Mouse (Mus musculus) embryonic facial prominence, embryonic 12.5 days (tissue): ENCODE data around the gene Spsb3. TPM values are rescaled to one million over a fixed set of nuclear protein-coding genes. Genes with fewer than 3 reads are reported as not detected.

Experiments used
- ATAC-seq: fragments of 200-750 bp; cut with Nextera tagmentation; 2 replicates; pipeline ENCODE4 v1.8.0; 2017; ENCODE audit not compliant: insufficient number of reproducible peaks, insufficient read depth, low FRiP score, low TSS enrichment
- H3K27ac ChIP-seq: fragments of 300-500 bp; sonication (generic); 2 replicates; pipeline ENCODE4 v1.5.1; 2016; ENCODE audit warnings: mild to moderate bottlenecking
- H3K27me3 ChIP-seq: fragments of 300-500 bp; sonication (generic); 2 replicates; pipeline ENCODE4 v1.6.1; 2016; ENCODE audit warnings: mild to moderate bottlenecking, moderate library complexity
- H3K36me3 ChIP-seq: fragments of 300-500 bp; sonication (generic); 2 replicates; pipeline ENCODE4 v1.6.1; 2016; ENCODE audit warnings: mild to moderate bottlenecking
- H3K4me1 ChIP-seq: fragments of 300-500 bp; sonication (generic); 2 replicates; pipeline ENCODE4 v1.6.1; 2016
- H3K4me2 ChIP-seq: fragments of 300-500 bp; sonication (generic); replicated peaks from 2 replicates; pipeline ENCODE4 v1.6.1; 2016; ENCODE audit warnings: mild to moderate bottlenecking, moderate library complexity
- H3K4me3 ChIP-seq: fragments of 300-500 bp; sonication (generic); 2 replicates; pipeline ENCODE4 v1.5.1; 2016; ENCODE audit warnings: mild to moderate bottlenecking
- H3K9ac ChIP-seq: fragments of 300-500 bp; sonication (generic); 2 replicates; pipeline ENCODE4 v1.6.1; 2016; ENCODE audit warnings: mild to moderate bottlenecking, moderate library complexity
- H3K9me3 ChIP-seq: fragments of 300-500 bp; sonication (generic); 2 replicates; pipeline ENCODE4 v1.6.1; 2016; ENCODE audit warnings: mild to moderate bottlenecking, moderate library complexity
- WGBS: fragments of 180-500 bp; shearing (Covaris S2); methylation state at CpG from one replicate; pipeline ENCODE4 v1.1.7; 2016; 5-methylcytosine and 5-hydroxymethylcytosine counted together
- polyA plus RNA-seq: library from polyadenylated mRNA; unstranded; fragments of >200 nt; fragmentation: Nextera tagmentation; extraction: Ambion mirVana; gene quantifications from 2 replicates; pipeline ENCODE4 v1.2.1, GENCODE M21; 2016

The Spsb3 gene
- polyA plus RNA-seq, 1 experiment from 2014 or later = 43.3 TPM

DNA sequence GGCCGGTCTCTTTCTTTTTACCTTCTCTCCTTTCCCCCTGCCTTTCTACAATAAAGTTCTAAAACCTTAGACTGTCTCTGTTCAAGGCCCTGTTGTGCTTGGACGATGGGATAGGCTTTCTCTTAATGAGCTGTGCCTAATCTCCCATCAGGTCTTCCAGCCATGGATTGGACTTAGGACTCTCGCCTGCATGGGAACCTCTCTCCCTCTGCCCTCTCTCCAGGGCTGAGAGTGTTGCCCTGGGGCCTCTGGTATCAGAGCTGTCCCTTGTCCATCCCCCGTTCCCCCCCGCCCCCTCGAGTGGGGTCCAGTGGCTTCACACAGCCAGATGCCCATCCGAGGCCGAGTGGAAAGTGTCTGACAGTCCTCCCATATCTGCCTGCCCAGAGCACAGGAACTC lies 11.5 kb upstream of the Spsb3 start:
- Histone ChIP-seq H3K4me3 (no peak overlapping the region), H3K9me3 (no peaks in the 10 kb centered on the region), H3K27me3 (no peaks in the 10 kb centered on the region), H3K9ac (no peak overlapping the region), H3K4me2 (no peak overlapping the region), H3K27ac (no peak overlapping the region), H3K36me3 (no peaks in the 10 kb centered on the region), H3K4me1 (no peaks in the 10 kb centered on the region; the same call in 1 of the 2 replicates)
- 80% methylated on average over 8 of the region's 8 CpGs for WGBS
- no peak for ATAC-seq

DNA sequence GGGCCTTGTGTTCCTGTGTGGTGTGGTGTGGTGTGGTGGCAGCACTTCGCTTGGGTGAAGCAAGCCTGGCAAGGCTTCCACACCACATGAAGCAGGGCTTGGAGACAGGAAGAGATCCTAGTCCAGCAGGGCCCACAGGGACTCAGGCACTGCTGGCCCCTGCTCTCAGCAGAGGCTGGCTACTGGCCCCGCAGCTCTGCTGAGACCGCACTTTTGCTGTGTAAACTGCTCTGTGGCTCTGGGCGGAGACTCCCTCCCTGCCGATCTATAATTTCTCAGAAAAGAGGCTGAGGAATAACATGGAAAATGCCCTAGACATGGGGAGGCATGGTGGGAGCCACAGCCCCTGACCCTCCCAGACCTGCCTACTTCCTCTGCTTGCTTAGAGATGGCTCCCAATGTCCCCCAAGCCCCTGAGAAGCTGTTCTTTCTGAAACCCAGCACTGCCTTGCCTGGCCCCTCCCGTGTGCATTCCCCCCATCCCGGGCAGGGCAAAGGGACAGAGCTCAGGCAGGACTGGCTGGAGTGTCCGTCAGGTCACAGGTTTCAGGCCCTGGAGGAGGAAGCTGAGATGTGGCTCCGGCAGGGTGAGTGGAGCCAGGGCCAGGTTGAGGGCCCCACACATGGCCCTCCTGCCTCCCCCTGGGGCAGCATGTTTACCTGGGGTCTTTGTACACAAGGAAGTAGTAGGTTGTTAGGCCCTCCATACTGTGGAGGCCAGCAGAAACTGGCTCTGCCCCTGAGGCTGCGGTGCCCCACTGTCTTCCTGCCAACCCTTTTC lies 8.9 kb upstream of the Spsb3 start:
- peaks cover 3% of the 10 kb centered on the region for H3K36me3 ChIP-seq
- no peak for ATAC-seq
- 51% methylated on average over 10 of the region's 10 CpGs for WGBS
- H3K27ac ChIP-seq = no peak overlapping the region; the same call in 1 of the 2 replicates
- H3K9me3 ChIP-seq = no peaks in the 10 kb centered on the region
- no peak overlapping the region for H3K4me2 ChIP-seq
- peaks cover 3% of the 10 kb centered on the region; the same call in 1 of the 2 replicates for H3K4me1 ChIP-seq
- H3K27me3 ChIP-seq = no peaks in the 10 kb centered on the region
- peak overlapping the region; percentile 31 for H3K9ac ChIP-seq
- no peak overlapping the region for H3K4me3 ChIP-seq

GRCm38 (mm10) chr17:24878117-24878397 lies 8.4 kb upstream of the Spsb3 start:
- 31% methylated on average over 5 of the region's 5 CpGs for WGBS
- no peak for ATAC-seq
- Histone ChIP-seq H3K4me3 (no peak overlapping the region), H3K36me3 (peaks cover 9% of the 10 kb centered on the region), H3K27me3 (no peaks in the 10 kb centered on the region), H3K9ac (no peak overlapping the region), H3K4me1 (peaks cover 3% of the 10 kb centered on the region; the same call in 1 of the 2 replicates), H3K4me2 (no peak overlapping the region), H3K27ac (no peak overlapping the region), H3K9me3 (no peaks in the 10 kb centered on the region)

- no peak for ATAC-seq
- Histone ChIP-seq H3K27me3 (no peaks in the 10 kb centered on the region), H3K9ac (no peak overlapping the region), H3K4me1 (peaks cover 3% of the 10 kb centered on the region; the same call in 1 of the 2 replicates), H3K27ac (no peak overlapping the region), H3K4me2 (no peak overlapping the region), H3K36me3 (peaks cover 14% of the 10 kb centered on the region), H3K4me3 (no peak overlapping the region), H3K9me3 (no peaks in the 10 kb centered on the region)
- WGBS = 67% methylated on average over 8 of the region's 8 CpGs
These were observed 7.9 kb upstream of the Spsb3 start for GRCm38 (mm10) chr17:24878531-24878930.

GRCm38 (mm10) chr17:24881738-24882440 lies 4.6 kb upstream of the Spsb3 start:
- Histone ChIP-seq H3K4me3 (no peak overlapping the region), H3K36me3 (peaks cover 17% of the 10 kb centered on the region), H3K27ac (no peak overlapping the region), H3K4me2 (no peak overlapping the region), H3K4me1 (peaks cover 13% of the 10 kb centered on the region), H3K27me3 (no peaks in the 10 kb centered on the region), H3K9me3 (no peaks in the 10 kb centered on the region), H3K9ac (no peak overlapping the region)
- no peak for ATAC-seq
- 36% methylated on average over 7 of the region's 7 CpGs for WGBS

DNA sequence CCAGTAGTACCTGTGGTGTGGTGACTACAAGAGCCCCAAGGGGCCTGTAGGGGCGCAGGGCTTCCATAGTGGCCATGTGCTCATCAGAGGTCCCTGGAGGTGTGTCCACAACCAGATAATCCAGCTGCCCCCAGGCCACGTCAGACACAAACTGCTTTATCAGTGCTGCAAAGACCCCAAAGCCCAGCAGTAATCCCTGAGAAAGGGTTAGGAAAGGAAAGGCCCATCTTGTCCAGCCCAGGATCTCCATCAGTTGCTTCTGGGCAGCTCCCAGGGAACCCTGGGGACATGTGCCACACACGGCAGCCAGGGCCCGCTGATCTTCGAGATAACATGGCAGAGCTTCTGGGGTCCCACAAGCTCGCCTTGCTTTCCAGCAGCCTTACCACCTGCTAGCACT lies 2.1 kb upstream of the Spsb3 start:
- Histone ChIP-seq H3K4me1 (peaks cover 25% of the 10 kb centered on the region), H3K36me3 (peaks cover 23% of the 10 kb centered on the region), H3K9ac (no peak overlapping the region), H3K27me3 (no peaks in the 10 kb centered on the region), H3K9me3 (no peaks in the 10 kb centered on the region), H3K4me3 (no peak overlapping the region), H3K27ac (no peak overlapping the region), H3K4me2 (no peak overlapping the region)
- WGBS = 86% methylated on average over 6 of the region's 6 CpGs
- ATAC-seq = no peak

DNA sequence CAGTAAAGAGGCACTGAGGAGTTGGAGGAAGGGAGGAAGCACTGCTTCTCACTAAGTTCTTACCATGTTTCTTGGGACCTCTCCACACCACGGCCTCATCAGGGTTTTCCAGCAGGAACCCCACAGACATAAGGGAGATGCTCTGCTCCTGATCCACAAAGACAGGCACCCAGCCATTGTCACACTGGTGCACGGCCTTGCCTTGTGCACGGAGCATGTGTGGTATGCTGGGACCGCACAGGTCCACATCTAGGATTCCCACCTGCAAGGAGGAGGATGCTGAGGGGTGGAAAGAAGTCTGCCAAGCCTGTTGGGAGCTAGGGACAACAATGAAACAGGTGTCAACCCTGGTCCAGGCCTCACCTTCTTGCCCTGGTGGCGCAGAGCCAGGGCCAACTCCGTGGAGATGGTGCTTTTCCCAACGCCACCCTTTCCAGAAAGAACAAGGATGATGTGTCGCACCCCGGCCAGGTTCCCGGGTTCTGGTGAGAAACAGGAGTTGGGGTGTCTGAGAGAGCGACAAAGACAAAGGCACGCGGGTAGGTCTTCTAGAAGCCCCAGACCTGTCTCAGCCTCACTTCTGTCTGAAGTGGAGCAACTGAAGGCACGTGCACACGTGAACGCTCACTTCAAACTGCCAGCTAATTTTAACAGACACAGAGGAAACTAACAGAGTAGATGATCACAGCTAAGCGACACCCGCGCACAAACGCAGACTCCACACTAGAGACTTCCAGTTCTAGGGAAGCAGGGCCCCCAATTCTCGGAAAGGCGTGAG lies 898 bp upstream of the Spsb3 start:
- Histone ChIP-seq H3K4me1 (peaks cover 25% of the 10 kb centered on the region), H3K9ac (peak overlapping the region; percentile 56), H3K27ac (no peak overlapping the region), H3K4me2 (peak overlapping the region; percentile 93), H3K4me3 (peak overlapping the region; percentile 88), H3K27me3 (no peaks in the 10 kb centered on the region), H3K9me3 (no peaks in the 10 kb centered on the region), H3K36me3 (peaks cover 33% of the 10 kb centered on the region)
- WGBS = 26% methylated on average over 22 of the region's 22 CpGs
- ATAC-seq = no peak

DNA sequence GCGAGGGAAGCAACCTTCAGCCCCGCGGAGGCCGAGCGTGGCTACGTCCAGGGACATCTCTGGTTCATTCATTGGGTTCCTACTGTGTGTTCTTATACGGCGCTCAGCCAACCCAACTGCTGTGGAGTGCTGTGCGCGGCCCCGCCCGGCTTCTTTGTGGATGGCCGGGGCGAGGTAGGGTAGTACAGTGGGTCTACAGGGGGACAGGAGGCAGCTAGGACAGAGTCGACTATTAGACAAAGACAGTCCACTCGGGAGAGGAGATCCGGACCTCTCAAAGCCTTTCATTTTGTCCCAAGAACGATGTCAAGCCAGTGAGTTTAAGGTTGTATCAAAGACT lies 459 bp downstream of the Spsb3 start:
- H3K4me3 ChIP-seq = peak overlapping the region; percentile 88
- peak; percentile 29; the same call in 1 of the 2 replicates for ATAC-seq
- peaks cover 21% of the 10 kb centered on the region for H3K4me1 ChIP-seq
- 2% methylated on average over 18 of the region's 18 CpGs for WGBS
- no peaks in the 10 kb centered on the region for H3K9me3 ChIP-seq
- peaks cover 46% of the 10 kb centered on the region for H3K36me3 ChIP-seq
- no peak overlapping the region for H3K27ac ChIP-seq
- H3K27me3 ChIP-seq = no peaks in the 10 kb centered on the region
- H3K4me2 ChIP-seq = peak overlapping the region; percentile 96
- peak overlapping the region; percentile 72 for H3K9ac ChIP-seq

DNA sequence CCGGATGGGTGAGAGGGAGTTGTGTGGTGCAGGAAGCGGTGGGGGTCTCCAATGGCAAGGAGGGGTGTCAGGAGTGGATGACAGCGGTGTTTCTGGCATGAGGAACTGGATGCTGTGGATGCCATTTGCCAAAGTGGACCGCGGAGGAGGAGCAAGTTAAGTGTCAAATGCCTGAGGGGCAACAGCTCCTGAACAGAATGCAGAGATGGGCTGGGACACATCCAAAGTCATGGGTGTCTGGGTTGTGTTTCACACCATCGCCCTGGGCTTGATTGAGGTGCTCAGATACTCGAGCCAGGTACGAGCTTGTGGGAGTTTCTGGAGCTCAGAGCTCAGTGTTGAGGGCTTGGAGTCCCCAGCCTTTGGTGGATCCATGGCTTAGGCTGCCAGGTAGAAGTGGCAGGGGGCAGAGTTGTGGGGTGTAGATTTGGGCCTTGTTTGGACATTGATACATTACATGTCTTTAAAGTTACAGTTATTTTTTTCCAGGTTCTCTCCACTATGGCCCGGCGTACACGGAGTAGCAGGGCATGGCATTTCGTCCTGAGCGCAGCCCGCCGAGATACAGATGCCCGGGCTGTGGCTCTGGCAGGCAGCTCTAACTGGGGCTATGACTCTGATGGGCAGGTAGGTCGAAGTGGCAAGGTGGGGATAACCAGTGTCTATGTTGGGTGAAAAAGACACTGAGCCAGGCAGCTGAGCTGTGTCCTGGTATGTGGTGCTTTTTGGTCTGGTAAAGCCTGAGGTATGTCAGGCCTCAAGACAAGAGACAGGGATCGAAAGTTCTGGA lies 1.0 kb downstream of the Spsb3 start:
- no peak for ATAC-seq
- WGBS = 65% methylated on average over 18 of the region's 18 CpGs
- Histone ChIP-seq H3K9ac (peak overlapping the region; percentile 72), H3K4me2 (peak overlapping the region; percentile 96), H3K9me3 (no peaks in the 10 kb centered on the region), H3K4me3 (peak overlapping the region; percentile 88), H3K36me3 (peaks cover 49% of the 10 kb centered on the region), H3K4me1 (peaks cover 21% of the 10 kb centered on the region), H3K27ac (no peak overlapping the region), H3K27me3 (no peaks in the 10 kb centered on the region)

- peaks cover 46% of the 10 kb centered on the region for H3K36me3 ChIP-seq
These were observed 2.4 kb downstream of the Spsb3 start for GRCm38 (mm10) chr17:24888862-24889261.

More at GRCm38 (mm10) chr17:24888862-24889261, 2.4 kb downstream of the Spsb3 start:
- H3K4me2 ChIP-seq = no peak overlapping the region
- H3K9me3 ChIP-seq = no peaks in the 10 kb centered on the region
- H3K9ac ChIP-seq = no peak overlapping the region
- H3K4me3 ChIP-seq = no peak overlapping the region
- ATAC-seq = no peak
- WGBS = 89% methylated on average over 3 of the region's 3 CpGs
- no peaks in the 10 kb centered on the region for H3K27me3 ChIP-seq
- H3K4me1 ChIP-seq = peaks cover 24% of the 10 kb centered on the region
- H3K27ac ChIP-seq = no peak overlapping the region
